Mouse (Mus musculus): ENCODE data around the gene Muc4.

The Muc4 gene

DNA sequence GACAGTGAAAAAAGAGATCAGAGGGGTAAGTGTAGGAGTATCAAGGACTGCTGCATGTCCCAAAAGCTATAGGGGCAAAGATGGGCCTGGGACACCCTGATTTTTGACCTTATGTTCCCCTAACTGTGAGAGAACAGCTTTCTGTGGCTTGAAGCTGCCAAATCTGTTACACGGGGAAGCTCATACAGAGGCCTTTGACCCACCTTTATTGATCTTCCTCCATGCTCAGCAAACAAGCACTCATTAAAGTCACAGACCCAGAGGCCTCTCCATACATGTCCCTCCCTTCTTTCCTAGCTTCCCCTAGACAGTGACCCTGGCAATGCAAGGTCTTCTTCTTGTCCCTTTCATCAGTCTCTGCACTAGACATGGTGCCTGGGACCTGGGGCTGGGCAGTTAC lies 7.0 kb upstream of the Muc4 start:
- no peak for DNase-seq

- DNase-seq: no peak
Observed at GRCm38 (mm10) chr16:32733213-32733612, 2.5 kb upstream of the Muc4 start.

DNA sequence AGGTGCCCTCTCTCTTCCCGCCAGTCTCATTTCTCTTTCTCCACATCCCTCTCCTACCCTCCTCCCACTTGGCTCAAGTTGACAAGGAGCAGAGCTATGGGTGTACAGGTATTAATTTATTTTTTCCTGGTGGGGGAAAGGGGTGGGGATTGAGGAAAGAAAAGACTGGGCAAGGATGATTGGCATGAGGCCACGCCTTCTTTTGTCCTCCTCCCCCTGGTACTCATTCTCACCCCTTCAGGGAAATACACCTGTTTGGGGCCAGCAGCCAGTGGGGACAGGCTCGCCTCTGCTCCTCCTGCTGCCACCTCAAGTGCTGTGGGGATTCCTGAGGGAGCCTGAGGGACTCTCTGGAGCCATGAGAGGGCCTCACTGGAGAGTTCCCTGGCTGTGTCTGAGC lies 336 bp downstream of the Muc4 start:
- no peak for DNase-seq

GRCm38 (mm10) chr16:32740003-32740663 lies 4.4 kb downstream of the Muc4 start:
- DNase-seq: no peak

- peak; percentile 23 for DNase-seq
Observed at GRCm38 (mm10) chr16:32741366-32741765, 5.7 kb downstream of the Muc4 start.

DNA sequence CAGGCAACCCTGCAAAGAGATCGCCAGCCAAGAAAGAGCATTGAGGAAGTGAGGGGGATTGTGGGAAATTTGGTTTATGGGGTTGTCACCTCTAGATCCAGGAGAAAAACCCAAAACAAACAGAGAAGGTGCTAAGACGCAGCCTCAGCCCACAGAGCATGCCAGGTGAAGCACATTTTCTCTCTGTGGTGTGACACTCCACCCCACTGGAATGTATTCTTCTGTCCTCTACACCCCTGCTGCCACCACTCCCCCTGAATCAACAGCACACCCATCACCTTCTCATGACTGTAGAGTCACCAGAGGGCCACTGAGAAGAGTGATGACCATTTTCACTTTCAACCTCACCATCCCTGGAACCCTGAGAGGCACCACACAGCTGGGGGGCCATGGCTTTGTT lies 7.0 kb downstream of the Muc4 start:
- DNase-seq: no peak

GRCm38 (mm10) chr16:32745852-32746251 lies 10.2 kb downstream of the Muc4 start:
- no peak for DNase-seq

DNA sequence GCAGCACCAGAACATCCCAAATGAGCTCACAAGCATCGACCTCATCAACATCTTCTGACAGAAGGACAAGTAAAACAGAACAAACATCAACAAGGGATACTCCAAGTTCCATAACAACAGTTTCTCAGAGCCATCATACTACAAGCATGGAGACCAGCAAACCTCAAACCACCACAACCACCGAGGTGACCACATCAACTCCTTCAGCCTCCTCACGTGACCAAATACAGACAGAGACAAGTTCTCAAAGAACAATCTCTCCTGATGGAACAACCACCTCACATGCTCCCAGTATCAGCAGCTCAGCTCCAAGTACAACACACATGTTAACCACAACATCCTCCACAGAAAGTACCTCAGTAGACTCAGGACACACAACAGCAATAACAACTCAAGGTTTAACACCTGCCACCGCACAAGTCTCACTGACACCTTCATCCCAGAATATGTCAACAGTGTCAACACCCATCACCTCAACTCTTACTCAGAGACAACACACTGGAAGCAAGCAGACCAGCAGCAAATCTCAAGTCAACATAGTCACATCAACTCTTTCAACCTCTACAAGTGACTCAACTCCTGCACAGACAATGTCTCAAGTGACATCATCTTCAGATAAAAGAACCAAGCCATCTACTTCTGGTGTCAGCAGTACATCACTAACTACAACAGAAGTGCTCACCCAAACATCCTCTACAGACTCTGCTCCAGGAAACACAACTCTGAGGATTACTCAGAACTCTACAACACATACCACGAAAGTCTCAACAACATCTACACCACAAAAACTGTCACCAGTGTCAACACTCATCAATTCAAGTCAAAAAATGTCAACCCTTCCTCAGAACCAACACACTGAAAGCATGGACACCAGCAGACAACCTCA lies 14.8 kb downstream of the Muc4 start:
- DNase-seq: no peak

DNA sequence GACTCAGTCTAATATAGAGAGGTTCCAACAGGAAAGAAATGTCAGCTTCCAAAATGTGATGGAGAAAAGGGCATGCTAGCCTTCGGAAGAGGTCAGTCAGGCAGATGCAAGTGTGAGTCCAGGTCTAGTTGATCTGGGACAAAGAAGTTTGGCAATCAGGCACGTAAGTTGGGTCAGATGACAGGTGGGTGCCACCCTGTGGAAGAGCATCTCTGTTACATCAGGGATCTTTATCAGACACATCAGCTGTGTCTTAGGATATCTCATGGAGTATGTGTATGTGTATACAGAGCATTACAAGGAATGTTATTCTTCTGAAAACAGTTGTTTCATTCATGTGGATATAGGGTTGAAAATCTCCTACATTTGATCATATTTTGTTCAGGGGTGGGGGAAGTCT lies 28.9 kb downstream of the Muc4 start:
- DNase-seq: no peak

- DNase-seq: no peak
Observed at GRCm38 (mm10) chr16:32764961-32765360, 29.3 kb downstream of the Muc4 start.

DNA sequence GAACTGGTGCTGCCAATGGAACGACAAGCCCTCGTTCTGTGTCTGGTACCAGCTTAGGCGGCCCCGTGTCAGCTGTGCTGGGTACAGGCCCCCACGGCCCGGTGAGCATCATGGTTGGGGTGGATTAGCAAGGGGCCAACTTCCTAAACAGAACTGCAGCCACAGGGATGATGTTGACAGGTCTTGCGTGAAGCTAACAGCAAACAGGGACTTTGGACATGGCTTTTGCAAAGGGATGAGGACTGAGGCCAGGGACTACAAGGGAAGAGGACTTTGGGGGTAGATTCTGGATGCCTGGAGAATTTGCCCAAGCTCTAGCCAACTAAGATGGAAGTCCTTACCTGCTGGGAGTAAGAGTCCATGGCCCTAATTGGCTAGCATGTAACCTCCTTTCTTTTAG lies 31.2 kb downstream of the Muc4 start:
- DNase-seq: no peak

- no peak for DNase-seq
Observed at GRCm38 (mm10) chr16:32776676-32777075, 41.0 kb downstream of the Muc4 start.

- peak; percentile 43 for DNase-seq
Observed at GRCm38 (mm10) chr16:32778956-32779355, 43.3 kb downstream of the Muc4 start.

DNA sequence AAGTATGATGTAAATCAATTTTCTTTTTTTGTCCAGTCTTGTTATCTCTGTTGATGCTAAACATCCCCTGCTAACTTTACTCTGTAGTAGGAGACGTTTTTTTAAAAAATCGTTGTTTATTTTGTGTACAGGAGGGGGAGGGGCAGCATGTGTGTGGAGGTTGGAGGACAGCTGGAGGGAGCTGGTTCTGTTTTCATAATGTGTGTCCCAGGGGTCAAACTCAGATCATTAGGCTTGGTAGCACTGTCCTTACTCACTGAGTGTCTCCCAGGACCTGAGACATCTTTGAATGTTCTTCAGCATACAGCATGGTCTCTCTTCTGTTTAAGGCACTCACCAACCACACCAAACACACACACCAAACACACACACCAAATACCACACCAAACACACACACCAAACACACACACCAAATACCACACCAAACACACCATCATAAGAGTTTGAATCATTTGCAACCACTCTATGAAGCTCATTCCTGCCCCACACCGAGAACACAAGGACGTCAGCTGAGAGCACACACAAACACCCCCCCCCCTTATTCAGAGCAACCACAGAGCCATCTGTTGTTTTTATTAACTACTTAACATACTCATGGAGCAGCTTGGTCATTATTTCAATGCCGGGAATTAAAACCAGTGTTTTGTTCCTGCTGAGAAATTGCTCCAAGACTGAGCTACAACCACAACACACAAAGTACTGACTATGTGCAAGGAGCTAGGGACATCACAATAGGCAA lies 47.8 kb downstream of the Muc4 start:
- DNase-seq: peak; percentile 55

GRCm38 (mm10) chr16:32784840-32785239 lies 49.2 kb downstream of the Muc4 start:
- peak; percentile 87 for DNase-seq

DNA sequence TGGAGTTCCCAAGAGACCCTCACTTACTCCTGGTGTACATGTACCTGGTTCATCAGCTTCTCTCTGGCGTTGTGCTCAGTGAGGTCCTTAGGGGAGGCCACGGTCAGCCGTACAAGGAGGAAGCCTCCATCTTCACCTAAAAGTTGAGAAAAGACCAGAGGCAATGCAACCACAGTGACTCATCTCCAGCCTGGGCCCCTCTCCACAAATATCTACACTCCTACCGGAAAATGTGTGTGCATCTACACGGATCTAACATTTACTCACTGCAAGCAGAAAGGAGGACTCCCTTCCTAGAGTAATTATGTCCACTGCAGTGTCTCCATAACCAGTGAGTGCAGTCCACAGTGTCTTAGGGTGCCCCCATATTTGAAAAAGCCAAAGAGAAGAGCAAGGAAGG lies 54.4 kb downstream of the Muc4 start:
- DNase-seq: no peak

GRCm38 (mm10) chr16:32795177-32795576 lies 59.5 kb downstream of the Muc4 start:
- no peak for DNase-seq

DNA sequence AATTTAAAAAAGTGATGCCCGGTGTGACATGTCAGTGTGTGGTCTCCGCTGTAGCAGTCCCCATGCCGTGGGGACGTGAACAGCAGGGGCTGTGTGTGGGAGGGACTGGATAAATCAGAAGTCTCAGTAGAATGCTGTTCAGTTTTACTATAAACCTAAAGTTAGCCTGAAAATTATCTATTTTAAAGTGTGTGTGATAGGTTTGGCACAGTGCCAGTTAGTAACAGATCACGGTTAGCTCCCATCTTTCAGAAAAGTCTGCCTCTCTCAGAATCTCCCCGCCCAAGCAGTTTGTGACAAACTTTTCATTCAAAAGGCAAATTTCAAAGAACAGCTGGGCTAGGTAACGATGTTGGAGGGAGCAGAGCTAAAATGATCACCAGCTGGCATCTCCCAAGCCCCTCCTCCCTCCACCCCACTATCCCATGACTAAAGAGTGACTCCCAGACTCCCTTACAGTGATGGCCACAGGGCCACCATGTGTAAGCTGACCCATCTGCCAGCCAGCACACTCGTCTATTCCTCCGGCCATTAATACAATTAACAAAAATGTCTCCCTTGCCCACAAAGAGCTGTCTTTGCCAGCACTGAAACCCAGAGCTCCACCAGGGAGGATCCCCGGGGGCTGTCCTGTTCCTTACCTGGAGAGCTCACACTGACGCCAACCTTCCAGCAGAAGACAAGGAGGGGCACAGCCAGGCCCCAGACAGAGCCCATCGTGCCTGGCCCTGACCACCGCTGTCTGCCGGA lies 61.2 kb downstream of the Muc4 start:
- DNase-seq: peak; percentile 46

DNA sequence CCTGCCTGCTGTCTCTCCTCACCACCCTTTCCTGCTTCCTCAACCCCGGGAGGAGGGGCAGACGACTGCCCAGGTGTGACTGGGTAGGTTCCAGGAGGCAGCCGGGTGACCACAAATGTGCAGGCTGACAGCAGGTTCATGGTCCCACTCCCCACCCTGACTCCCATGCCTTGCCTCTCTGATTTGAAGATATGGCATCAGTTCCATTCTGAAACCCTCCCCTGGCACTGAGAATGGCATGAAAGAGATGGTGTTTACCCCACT lies 61.7 kb downstream of the Muc4 start, which contains the start of gene Muc20:
Muc20 (minus strand) TSS at position 10 of the 264 bp plus-strand sequence.
- no peak for DNase-seq

DNA sequence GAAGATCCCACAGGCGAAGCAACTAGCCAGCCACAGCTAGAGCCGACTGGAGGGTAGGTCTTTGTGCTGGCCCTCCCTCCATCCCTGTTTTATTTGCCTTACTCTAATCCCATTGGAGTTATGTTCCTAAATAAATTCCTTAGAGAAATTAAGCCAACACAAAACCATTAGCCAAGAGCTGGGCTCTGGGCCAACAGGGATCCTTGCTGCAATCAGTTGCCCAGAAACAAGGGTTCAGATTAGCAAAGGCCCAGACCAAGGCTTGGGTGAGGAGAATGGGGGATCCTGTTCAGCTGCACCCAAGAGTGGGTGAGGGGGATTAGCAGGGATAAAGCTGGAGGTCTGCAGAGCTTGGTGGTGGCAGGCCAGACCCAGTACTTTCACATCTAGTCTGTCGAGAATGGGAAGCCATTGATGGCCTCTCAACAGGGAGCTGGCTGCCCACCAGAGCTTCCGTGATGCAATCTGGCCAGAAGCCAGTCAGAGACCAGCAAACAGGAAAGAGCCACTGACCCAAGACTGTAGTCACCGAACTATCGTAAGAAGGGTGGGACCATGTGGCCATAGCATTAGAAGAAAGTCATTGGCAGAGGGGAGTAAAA lies 67.7 kb downstream of the Muc4 start:
- DNase-seq: peak; percentile 71

DNA sequence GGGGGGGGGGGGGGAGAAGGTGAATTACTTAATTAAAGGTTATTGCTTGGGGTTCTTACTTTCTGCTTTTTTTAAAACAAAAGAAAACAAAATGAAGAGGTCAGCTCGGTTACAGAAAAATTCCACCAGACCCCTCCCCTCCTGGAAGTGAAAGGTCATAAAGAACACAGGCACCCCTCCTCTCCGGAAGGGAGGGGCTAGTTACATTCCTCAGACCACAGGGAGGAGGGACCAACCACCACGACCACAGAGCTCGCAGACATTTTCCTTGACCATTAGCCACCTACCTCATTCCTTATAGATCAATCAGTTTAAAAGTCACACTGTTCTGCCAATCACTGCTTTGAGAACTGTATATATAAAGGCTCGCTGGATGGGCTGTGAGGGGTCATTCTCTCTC lies 68.2 kb downstream of the Muc4 start:
- DNase-seq: no peak

DNA sequence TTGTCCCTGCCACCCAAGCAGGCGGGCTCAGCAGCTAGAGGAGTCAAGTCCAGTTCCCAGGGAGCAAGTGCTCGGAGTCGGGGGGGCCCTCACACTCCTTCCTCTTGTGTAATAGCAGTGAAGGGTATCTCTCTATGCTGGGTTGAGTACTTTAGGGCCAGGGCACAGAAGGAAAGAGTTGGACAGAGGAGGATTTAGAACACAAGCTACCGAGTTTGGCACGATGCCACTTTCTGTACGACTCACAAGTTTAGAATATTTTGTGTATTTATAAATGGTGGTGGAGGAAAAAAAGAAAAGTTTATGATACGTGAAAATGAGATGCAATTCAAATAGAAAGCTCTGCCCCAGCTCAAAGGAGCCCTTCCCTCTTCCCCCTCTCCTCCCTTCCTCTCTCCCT lies 69.5 kb downstream of the Muc4 start:
- DNase-seq: no peak
